Mouse (Mus musculus) embryo, embryonic 9.5 days (tissue): ENCODE data around the gene Prss56.

Experiments used
- DNase-seq: peaks from one replicate; pipeline ENCODE4 v3.0.0-alpha.2; 2017; ENCODE audit errors: extremely low spot score

Gene Prss56

GRCm38 (mm10) chr1:87232197-87232596 lies 49.1 kb downstream of the Prss56 start:
- no peak for DNase-seq
